Mouse (Mus musculus) MEL (cell line): ENCODE data around the gene Stx17. TPM values are rescaled to one million over a fixed set of nuclear protein-coding genes. Genes with fewer than 3 reads are reported as not detected.
A peak's percentile ranks its signal among the peaks of the same experiment; 100 is the strongest.

ENCODE experiments used
- DNase-seq: peaks from one replicate; pipeline ENCODE4 v3.0.0; 2011; ENCODE audit warnings: low read depth, low spot score
- H3K27ac ChIP-seq: 2 replicates; pipeline ENCODE4 v1.5.1; 2012; ENCODE audit warnings: low read depth, mild to moderate bottlenecking, control low read depth, low read length, moderate library complexity; ENCODE audit not compliant: control insufficient read depth
- H3K27me3 ChIP-seq, 2 experiments: fragments of 150-350 bp in 1 of 2; sonication (generic) in 1 of 2; 2 replicates each; pipeline ENCODE4 v1.6.1; 2012; ENCODE audit warnings: low read length in 2 of 2, mild to moderate bottlenecking in 2 of 2, improper control_type of control experiment in 1 of 2, moderate library complexity in 1 of 2; ENCODE audit not compliant: insufficient read depth in 2 of 2, control insufficient read depth in 1 of 2
- H3K36me3 ChIP-seq, 2 experiments: 2 replicates each; pipeline ENCODE4 v1.6.1; 2012 to 2014; ENCODE audit warnings: low read length in 2 of 2, improper control_type of control experiment in 1 of 2, inconsistent platforms in 1 of 2, mild to moderate bottlenecking in 1 of 2; ENCODE audit not compliant: insufficient read depth in 2 of 2, control insufficient read depth in 1 of 2
- H3K4me1 ChIP-seq, 2 experiments: fragments of 150-350 bp in 1 of 2; sonication (generic) in 1 of 2; 2 replicates each; pipeline ENCODE4 v1.6.1; 2012; ENCODE audit warnings: low read length in 2 of 2, improper control_type of control experiment in 1 of 2, mild to moderate bottlenecking in 1 of 2; ENCODE audit not compliant: insufficient read depth in 2 of 2, control insufficient read depth in 1 of 2
- H3K4me3 ChIP-seq, 2 experiments: fragments of 150-350 bp in 1 of 2; sonication (generic) in 1 of 2; 2 replicates each; pipeline ENCODE4 v1.5.1; 2012; ENCODE audit warnings: low read depth in 2 of 2, low read length in 2 of 2, mild to moderate bottlenecking in 2 of 2, moderate library complexity in 2 of 2, control low read depth in 1 of 2, improper control_type of control experiment in 1 of 2; ENCODE audit not compliant: control insufficient read depth in 1 of 2, insufficient read depth in 1 of 2
- H3K79me2 ChIP-seq: 2 replicates; pipeline ENCODE4 v1.6.1; 2012; ENCODE audit warnings: mild to moderate bottlenecking, low read length, moderate library complexity; ENCODE audit not compliant: control insufficient read depth, poor library complexity, insufficient read depth
- H3K9ac ChIP-seq: 2 replicates; pipeline ENCODE4 v1.6.1; 2012; ENCODE audit warnings: low read depth, mild to moderate bottlenecking, control low read depth, low read length, moderate library complexity; ENCODE audit not compliant: control insufficient read depth, poor library complexity, severe bottlenecking
- H3K9me3 ChIP-seq: fragments of 150-350 bp; sonication (generic); replicated peaks from 2 replicates; pipeline ENCODE4 v1.6.1; 2012; ENCODE audit warnings: mild to moderate bottlenecking, low read length, improper control_type of control experiment, moderate library complexity; ENCODE audit not compliant: insufficient read depth
- BHLHE40 ChIP-seq: IDR thresholded peaks from 2 replicates; pipeline ENCODE4 v1.6.1; 2012; ENCODE audit warnings: low read depth, mild to moderate bottlenecking, inconsistent platforms, low read length, improper control_type of control experiment, borderline replicate concordance
- CTCF ChIP-seq, 3 experiments: IDR thresholded peaks in 2 of 3; conservative IDR thresholded peaks in 1 of 3; 2 replicates each; pipeline ENCODE4 v1.5.1; 2011 to 2012; ENCODE audit warnings: low read length in 3 of 3, low read depth in 2 of 3, mild to moderate bottlenecking in 2 of 3, improper control_type of control experiment in 1 of 3, inconsistent platforms in 1 of 3, mixed read lengths in 1 of 3, moderate library complexity in 1 of 3; ENCODE audit not compliant: control insufficient read depth in 1 of 3, insufficient read depth in 1 of 3, poor library complexity in 1 of 3, severe bottlenecking in 1 of 3
- EP300 ChIP-seq, 2 experiments: IDR thresholded peaks; 2 replicates each; pipeline ENCODE4 v1.6.1; 2011; ENCODE audit warnings: improper control_type of control experiment in 2 of 2, low read length in 2 of 2, low read depth in 1 of 2, mild to moderate bottlenecking in 1 of 2
- MAX ChIP-seq: IDR thresholded peaks from 2 replicates; pipeline ENCODE4 v1.6.1; 2011; ENCODE audit warnings: low read length, improper control_type of control experiment
- MYB ChIP-seq: IDR thresholded peaks from 2 replicates; pipeline ENCODE4 v1.6.1; 2011; ENCODE audit warnings: mild to moderate bottlenecking, low read depth, low read length, improper control_type of control experiment
- MYC ChIP-seq: IDR thresholded peaks from 2 replicates; pipeline ENCODE4 v1.6.1; 2011; ENCODE audit warnings: low read depth, mild to moderate bottlenecking, low read length, improper control_type of control experiment, moderate library complexity
- NRF1 ChIP-seq: IDR thresholded peaks from 2 replicates; pipeline ENCODE4 v1.6.1; 2014; ENCODE audit warnings: low read depth, mild to moderate bottlenecking, inconsistent platforms, low read length, improper control_type of control experiment, moderate library complexity; ENCODE audit not compliant: poor library complexity, insufficient read depth, severe bottlenecking
- POLR2A ChIP-seq, 2 experiments: IDR thresholded peaks; 2 replicates each; pipeline ENCODE4 v1.6.1; 2011 to 2012; ENCODE audit warnings: low read length in 2 of 2, mild to moderate bottlenecking in 2 of 2, control low read depth in 1 of 2, improper control_type of control experiment in 1 of 2, low read depth in 1 of 2, moderate library complexity in 1 of 2; ENCODE audit not compliant: control insufficient read depth in 1 of 2, insufficient read depth in 1 of 2, poor library complexity in 1 of 2
- POLR2AphosphoS2 ChIP-seq: IDR thresholded peaks from 2 replicates; pipeline ENCODE4 v1.6.1; 2011; ENCODE audit warnings: low read length, improper control_type of control experiment
- POLR2AphosphoS5 ChIP-seq: IDR thresholded peaks from 2 replicates; pipeline ENCODE4 v1.6.1; 2012; ENCODE audit warnings: low read depth, borderline replicate concordance, mild to moderate bottlenecking, inconsistent platforms, low read length, moderate library complexity, mixed read lengths
- SIN3A ChIP-seq: IDR thresholded peaks from 2 replicates; pipeline ENCODE4 v1.6.1; 2012; ENCODE audit warnings: low read length, improper control_type of control experiment, inconsistent platforms
- USF1 ChIP-seq: IDR thresholded peaks from 2 replicates; pipeline ENCODE4 v1.6.1; 2014; ENCODE audit warnings: low read depth, mild to moderate bottlenecking, inconsistent platforms, low read length, improper control_type of control experiment, moderate library complexity
- ZKSCAN1 ChIP-seq: IDR thresholded peaks from 2 replicates; pipeline ENCODE4 v1.6.1; 2012; ENCODE audit warnings: low read depth, mild to moderate bottlenecking, inconsistent platforms, low read length, improper control_type of control experiment, moderate library complexity
- polyA plus RNA-seq, 2 experiments: library from polyadenylated mRNA; stranded (reverse) in 1 of 2; unstranded in 1 of 2; fragments of >175 nt in 1 of 2; fragments of >200 nt in 1 of 2; gene quantifications; 2 replicates each; pipeline versions ENCODE4 v1.2.1 to v1.2.4; 2012; ENCODE audit warnings: low replicate concordance in 2 of 2, low read depth in 1 of 2; ENCODE audit not compliant: insufficient read length in 2 of 2, insufficient read depth in 1 of 2, missing spikeins in 1 of 2
- total RNA-seq: library from RNA; depleted of rRNA; stranded (reverse); fragments of 300-350 nt; gene quantifications from 2 replicates; pipeline ENCODE4 v1.2.3, GENCODE M21; 2012

The Stx17 gene
- total and polyA plus RNA-seq, 3 experiments: 10.4 to 55.1 (median 10.5) TPM

- no peak overlapping the region for H3K27ac ChIP-seq
- H3K4me3 ChIP-seq: peak overlapping the region; percentile 97
- peaks cover 0 to 6% of the 10 kb centered on the region in 2 experiments; a peak in 2 of 4 replicates for H3K27me3 ChIP-seq
- H3K9me3 ChIP-seq: no peaks in the 10 kb centered on the region
- no peak for DNase-seq
- peaks cover 0 to 6% of the 10 kb centered on the region in 2 experiments; a peak in 1 of 4 replicates for H3K4me1 ChIP-seq
- peaks cover 6% of the 10 kb centered on the region for H3K79me2 ChIP-seq
- TF ChIP-seq BHLHE40 (no peak), EP300 (IDR thresholded peaks at IDR 0.05; ENCODE audit: low read depth in 1 of 2, low read length in 2 of 2) (no peak), POLR2AphosphoS2 (no peak), USF1 (no peak), NRF1 (no peak), MAX (no peak), MYC (no peak), MYB (no peak), CTCF (IDR thresholded peaks at IDR 0.05 in 2 of 3, conservative IDR thresholded peaks at IDR 0.05 in 1 of 3; ENCODE audit: control insufficient read depth in 1 of 3, insufficient read depth in 1 of 3, low read depth in 2 of 3, low read length in 3 of 3, poor library complexity in 1 of 3, severe bottlenecking in 1 of 3) (no peak), ZKSCAN1 (no peak)
- H3K36me3 ChIP-seq: peaks cover 0 to 11% of the 10 kb centered on the region in 2 experiments; a peak in 2 of 4 replicates
- H3K9ac ChIP-seq: peak overlapping the region; percentile 58
Observed at GRCm38 (mm10) chr4:48124416-48124772, 321 bp upstream of the Stx17 start.

- H3K4me1 ChIP-seq: peaks cover 0 to 3% of the 10 kb centered on the region in 2 experiments; a peak in 1 of 4 replicates
- no peak overlapping the region for H3K9ac ChIP-seq
- no peaks in the 10 kb centered on the region for H3K27me3 ChIP-seq
- H3K79me2 ChIP-seq: 0 out of 2 replicates have a peak, but pooled peaks cover 2% of the 10 kb centered on the region
- TF ChIP-seq BHLHE40: no peak
- TF ChIP-seq SIN3A: no peak
- DNase-seq: no peak
- H3K9me3 ChIP-seq: no peaks in the 10 kb centered on the region
- H3K4me3 ChIP-seq: no peak overlapping the region
- H3K27ac ChIP-seq: no peak overlapping the region
- peaks cover 4 to 7% of the 10 kb centered on the region in 2 experiments; a peak in 3 of 4 replicates for H3K36me3 ChIP-seq
Observed at GRCm38 (mm10) chr4:48130314-48130713, 5.6 kb downstream of the Stx17 start.

GRCm38 (mm10) chr4:48131606-48132005 is 6.9 kb downstream of the Stx17 start:
- Histone ChIP-seq H3K4me1 (no peaks in the 10 kb centered on the region), H3K27ac (no peak overlapping the region), H3K9me3 (no peaks in the 10 kb centered on the region), H3K27me3 (no peaks in the 10 kb centered on the region), H3K36me3 (peaks cover 0 to 4% of the 10 kb centered on the region in 2 experiments; a peak in 1 of 4 replicates), H3K9ac (no peak overlapping the region), H3K79me2 (no peaks in the 10 kb centered on the region), H3K4me3 (no peak overlapping the region)
- TF ChIP-seq BHLHE40: no peak
- no peak for TF ChIP-seq MAX
- no peak for TF ChIP-seq POLR2A (IDR thresholded peaks at IDR 0.05; ENCODE audit: control insufficient read depth in 1 of 2, insufficient read depth in 1 of 2, low read depth in 1 of 2, low read length in 2 of 2, poor library complexity in 1 of 2)
- TF ChIP-seq POLR2AphosphoS2: no peak
- no peak for TF ChIP-seq POLR2AphosphoS5
- TF ChIP-seq SIN3A: no peak
- no peak for DNase-seq
